Mouse (Mus musculus) layer of hippocampus, postnatal 14 days (tissue): ENCODE measurements around the gene Mrgprg. TPM values are rescaled to one million over a fixed set of nuclear protein-coding genes. Genes with fewer than 3 reads are reported as not detected.

Source experiments
- DNase-seq, 2 experiments: peaks; one replicate each; pipeline ENCODE4 v3.0.0; 2021 to 2022; ENCODE audit warnings: low spot score in 2 of 2, mixed read lengths in 1 of 2
- total RNA-seq, 2 experiments: library from RNA; stranded (reverse); gene quantifications; 2 replicates each; pipeline ENCODE4 v1.2.3; 2021

Mrgprg gene
- total RNA-seq, 2 experiments from 2014 or later: not detected

- no peak for DNase-seq
These were observed 10.4 kb downstream of the Mrgprg start, which contains the start of gene Osbpl5 for GRCm38 (mm10) chr7:143756125-143757026. Osbpl5 (minus strand) TSS chr7:143756985.

- DNase-seq: no peak
These were observed 11.3 kb downstream of the Mrgprg start for GRCm38 (mm10) chr7:143755357-143756124.

DNA sequence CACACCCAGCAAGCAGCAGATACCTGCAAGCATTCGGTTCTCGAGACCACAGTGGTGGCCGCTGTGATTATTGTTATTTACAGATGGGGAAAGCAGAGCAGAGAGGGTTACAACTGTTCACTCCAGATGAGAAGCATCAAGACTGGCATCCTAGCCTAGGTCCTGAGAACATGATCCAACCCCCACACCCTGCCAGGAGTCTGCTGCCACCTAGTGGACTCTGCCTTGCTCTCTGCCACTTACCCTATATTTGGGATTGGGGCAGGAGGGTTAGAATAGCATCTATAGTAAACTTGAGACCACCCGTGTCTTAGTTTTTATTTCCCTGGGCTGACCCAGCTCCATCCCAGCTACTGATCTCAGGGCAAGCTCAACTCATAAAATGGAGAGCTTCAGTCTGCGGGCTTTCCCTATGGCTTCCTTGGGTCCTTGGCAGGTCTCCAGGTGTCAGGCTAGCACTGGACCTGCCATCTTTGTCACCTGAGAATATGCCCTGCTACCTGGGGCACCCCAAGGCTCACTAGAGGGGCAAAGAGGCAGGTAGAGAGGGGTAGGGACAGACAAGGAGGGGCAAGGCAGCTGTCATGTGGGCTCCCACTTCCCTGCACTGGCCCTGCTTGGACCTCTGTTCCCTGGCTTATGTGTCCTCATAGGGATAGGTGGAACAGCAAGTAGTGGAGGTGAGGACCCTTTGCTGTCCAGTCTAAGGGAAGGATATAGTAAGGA lies 12.6 kb downstream of the Mrgprg start:
- no peak for DNase-seq

GRCm38 (mm10) chr7:143752606-143753005 lies 14.2 kb downstream of the Mrgprg start:
- no peak for DNase-seq

- DNase-seq: no peak
These were observed 14.7 kb downstream of the Mrgprg start for GRCm38 (mm10) chr7:143752056-143752455.

- no peak for DNase-seq
These were observed 15.4 kb downstream of the Mrgprg start for GRCm38 (mm10) chr7:143751380-143751779.

DNA sequence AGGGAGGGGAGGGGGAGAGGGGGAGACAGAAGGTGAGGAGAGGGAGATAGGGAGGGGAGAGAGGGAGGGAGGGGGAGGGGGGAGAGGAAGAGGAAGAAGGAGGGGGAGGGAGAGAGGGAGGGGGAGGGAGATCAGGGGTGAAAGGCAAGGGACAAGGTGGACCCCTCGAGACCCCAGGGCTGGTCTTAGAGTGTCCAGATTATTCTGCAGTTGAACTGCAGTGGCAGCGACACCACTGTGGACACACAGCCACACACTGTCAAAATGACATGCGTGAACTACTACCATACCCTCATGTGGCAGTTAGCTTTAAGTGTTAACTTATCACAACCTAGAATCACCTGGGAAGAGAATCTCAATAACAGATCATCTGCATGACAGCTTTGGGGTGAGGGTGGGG lies 17.7 kb downstream of the Mrgprg start:
- no peak for DNase-seq

- peak; percentile 92 to 95 for DNase-seq
These were observed 18.5 kb downstream of the Mrgprg start for GRCm38 (mm10) chr7:143748041-143748868.

DNA sequence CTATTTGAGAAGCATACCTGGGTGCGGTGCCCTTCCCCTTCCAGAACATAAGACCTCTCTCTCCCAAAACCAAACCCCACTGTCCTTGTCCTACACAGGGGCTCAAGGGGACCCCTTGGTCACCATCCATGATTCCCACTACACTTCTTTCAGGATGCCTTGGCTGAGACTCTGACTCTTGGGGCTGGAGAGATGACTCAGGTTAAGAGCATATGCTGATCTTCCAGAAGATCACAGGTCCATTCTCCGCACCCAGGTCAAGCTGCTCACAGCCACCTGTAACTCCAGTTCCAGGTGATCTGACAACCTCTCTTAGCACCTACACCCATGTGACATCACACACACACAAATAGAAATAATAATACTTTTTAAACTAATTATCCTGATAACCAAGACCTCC lies 26.1 kb downstream of the Mrgprg start:
- no peak for DNase-seq

DNA sequence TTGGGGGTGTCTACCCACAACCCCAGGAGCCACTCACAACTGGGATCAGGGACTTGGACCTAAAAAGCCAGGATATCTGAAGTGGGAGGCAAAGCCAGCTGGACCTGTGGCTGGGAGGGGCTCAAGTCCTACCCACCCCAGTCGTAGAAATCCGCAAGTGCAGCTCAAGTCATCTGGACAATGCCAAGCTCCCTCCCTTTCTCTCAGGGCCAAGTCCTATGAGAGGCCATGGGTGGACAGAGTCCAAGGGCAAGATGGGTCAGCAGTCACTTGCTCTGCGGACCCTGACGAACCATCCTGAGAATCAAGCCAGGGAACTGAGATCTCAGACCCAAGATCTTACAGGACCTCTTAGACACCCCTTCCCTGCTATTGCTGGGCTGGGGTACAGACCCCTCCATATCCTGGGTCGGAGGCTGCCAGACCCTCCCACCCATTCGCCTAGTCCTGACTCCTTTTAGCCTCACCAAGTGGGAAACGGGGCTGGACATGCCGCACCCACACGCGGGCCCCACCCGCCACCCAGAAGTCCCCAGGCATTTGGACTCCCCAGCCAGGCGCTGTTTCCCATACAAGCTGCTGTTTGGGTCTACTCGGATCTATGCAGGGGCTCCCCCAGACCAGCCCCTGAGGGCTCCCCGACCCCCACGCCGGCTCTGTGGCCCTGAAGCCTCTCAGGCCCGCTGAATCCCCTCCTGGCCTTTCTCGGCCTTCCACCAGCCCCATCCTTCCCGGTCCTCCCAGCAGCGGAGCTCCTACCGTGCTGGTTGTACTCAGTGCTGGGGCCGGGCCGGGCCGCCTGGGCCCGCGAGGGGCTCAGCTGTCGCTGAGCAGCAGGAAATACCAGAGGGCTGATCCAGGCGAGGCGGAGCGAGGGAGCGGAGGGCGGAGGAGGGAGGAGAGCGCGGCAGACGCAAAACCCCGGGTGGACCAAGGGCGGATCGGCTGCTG lies 27.0 kb downstream of the Mrgprg start:
- DNase-seq: peak; percentile 78 to 83

DNA sequence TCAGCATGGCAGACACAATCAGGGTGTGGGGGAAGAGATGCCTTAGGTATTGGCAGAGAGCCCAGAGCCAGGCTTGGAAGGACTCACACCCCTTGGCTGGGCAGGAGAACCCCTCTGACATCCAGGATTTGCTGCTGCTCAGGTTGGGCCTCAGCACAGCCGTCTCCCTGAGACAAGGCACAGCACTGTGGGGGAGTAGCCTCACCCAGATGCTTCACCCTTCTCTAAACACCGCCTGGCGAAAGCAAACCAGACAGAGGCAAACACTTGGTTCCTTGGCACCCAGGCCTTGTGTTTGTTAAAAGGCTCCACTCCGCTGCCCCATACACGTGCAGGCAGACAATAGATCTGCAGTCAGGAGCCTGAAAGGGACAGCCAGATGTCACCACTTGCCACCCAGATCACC lies 28.2 kb downstream of the Mrgprg start:
- peak in 1 of 2 experiments; percentile 22 for DNase-seq

GRCm38 (mm10) chr7:143738194-143738593 lies 28.6 kb downstream of the Mrgprg start:
- no peak for DNase-seq

- DNase-seq: no peak
These were observed 33.0 kb downstream of the Mrgprg start for GRCm38 (mm10) chr7:143733746-143734145.

- no peak for DNase-seq
These were observed 36.9 kb downstream of the Mrgprg start for GRCm38 (mm10) chr7:143729886-143730285.

GRCm38 (mm10) chr7:143726396-143726795 lies 40.4 kb downstream of the Mrgprg start:
- DNase-seq: no peak

DNA sequence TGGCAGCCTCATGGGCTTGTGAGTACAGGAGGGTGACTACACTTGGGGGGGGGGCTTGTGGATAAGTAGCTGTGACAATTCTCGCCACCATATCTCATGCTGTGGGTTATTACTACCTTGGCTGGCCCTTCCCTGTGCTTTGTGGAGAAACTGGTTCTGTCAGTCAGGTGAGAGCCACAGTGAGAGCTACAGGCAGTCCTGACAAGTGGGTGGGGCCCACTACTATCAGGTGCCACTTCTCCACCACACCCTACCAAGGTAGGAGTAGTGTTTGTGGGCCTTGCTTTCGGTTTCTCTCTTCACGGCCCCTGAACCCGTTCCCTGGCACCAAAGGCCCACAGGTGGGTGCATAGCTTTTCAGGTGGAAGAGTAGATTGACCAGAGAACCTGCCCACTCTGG lies 43.0 kb downstream of the Mrgprg start:
- no peak for DNase-seq

GRCm38 (mm10) chr7:143722646-143723045 lies 44.1 kb downstream of the Mrgprg start:
- peak; percentile 43 to 54 for DNase-seq

- DNase-seq: no peak
These were observed 49.0 kb downstream of the Mrgprg start for GRCm38 (mm10) chr7:143717811-143718210.
